Mouse (Mus musculus) E14TG2a.4 (cell line): ENCODE measurements around the gene Sod1.
A peak's percentile ranks its signal among the peaks of the same experiment; 100 is the strongest.

ENCODE experiments used
- H3K27me3 ChIP-seq: 2 replicates; pipeline ENCODE4 v1.6.1; 2014; ENCODE audit warnings: low read length, control low read depth; ENCODE audit not compliant: insufficient read depth
- H3K36me3 ChIP-seq: 2 replicates; pipeline ENCODE4 v1.6.1; 2014; ENCODE audit warnings: low read length, control low read depth; ENCODE audit not compliant: insufficient read depth
- H3K4me1 ChIP-seq: replicated peaks from 2 replicates; pipeline ENCODE4 v1.6.1; 2014; ENCODE audit warnings: low read depth, low read length, control low read depth
- H3K4me3 ChIP-seq: replicated peaks from 2 replicates; pipeline ENCODE4 v1.5.1; 2014; ENCODE audit warnings: mild to moderate bottlenecking, low read length
- H3K9me3 ChIP-seq: 2 replicates; pipeline ENCODE4 v1.6.1; 2014; ENCODE audit warnings: low read length, control low read depth
- CTCF ChIP-seq: conservative IDR thresholded peaks from 2 replicates; pipeline ENCODE4 v1.5.1; 2014; ENCODE audit warnings: low read length
- NANOG ChIP-seq: IDR thresholded peaks from 2 replicates; pipeline ENCODE4 v1.6.1; 2014; ENCODE audit warnings: borderline replicate concordance, low read length, mixed read lengths
- POU5F1 ChIP-seq: IDR thresholded peaks from 2 replicates; pipeline ENCODE4 v1.6.1; 2014; ENCODE audit warnings: low read length, borderline replicate concordance

The Sod1 gene

GRCm38 (mm10) chr16:90220026-90220891 lies at the start of gene Sod1:
TSS of gene Sod1 (plus strand) at chr16:90220754.
- no peaks in the 10 kb centered on the region for H3K27me3 ChIP-seq
- no peak for TF ChIP-seq NANOG
- peak within 1 kb of the TSS; percentile 94 for H3K4me3 ChIP-seq
- H3K4me1 ChIP-seq = peaks cover 71% of the 10 kb centered on the region
- peaks cover 36% of the 10 kb centered on the region for H3K36me3 ChIP-seq
- H3K9me3 ChIP-seq = no peaks in the 10 kb centered on the region

GRCm38 (mm10) chr16:90171416-90171815 lies 49.1 kb upstream of the Sod1 start:
- TF ChIP-seq CTCF (no peak), NANOG (no peak), POU5F1 (no peak)
- H3K9me3 ChIP-seq = no peaks in the 10 kb centered on the region
- peaks cover 4% of the 10 kb centered on the region; the same call in 1 of the 2 replicates for H3K27me3 ChIP-seq

GRCm38 (mm10) chr16:90176472-90176871 lies 44.1 kb upstream of the Sod1 start:
- Histone ChIP-seq H3K36me3 (no peaks in the 10 kb centered on the region), H3K4me3 (no peak overlapping the region), H3K27me3 (peaks cover 30% of the 10 kb centered on the region), H3K9me3 (no peaks in the 10 kb centered on the region), H3K4me1 (peaks cover 27% of the 10 kb centered on the region)
- TF ChIP-seq CTCF = no peak
- TF ChIP-seq NANOG = no peak
- TF ChIP-seq POU5F1 = no peak

More at GRCm38 (mm10) chr16:90171416-90171815, 49.1 kb upstream of the Sod1 start:
- H3K4me1 ChIP-seq = peaks cover 32% of the 10 kb centered on the region
- no peaks in the 10 kb centered on the region for H3K36me3 ChIP-seq
- no peak overlapping the region for H3K4me3 ChIP-seq

- peaks cover 26% of the 10 kb centered on the region for H3K4me1 ChIP-seq
- no peak overlapping the region for H3K4me3 ChIP-seq
- peaks cover 29% of the 10 kb centered on the region for H3K27me3 ChIP-seq
- no peaks in the 10 kb centered on the region for H3K36me3 ChIP-seq
- H3K9me3 ChIP-seq = no peaks in the 10 kb centered on the region
- no peak for TF ChIP-seq NANOG
- TF ChIP-seq CTCF = no peak
- TF ChIP-seq POU5F1 = no peak
Measured at GRCm38 (mm10) chr16:90177425-90177824, 43.1 kb upstream of the Sod1 start.

GRCm38 (mm10) chr16:90178404-90178803 lies 42.1 kb upstream of the Sod1 start:
- Histone ChIP-seq H3K4me1 (peaks cover 19% of the 10 kb centered on the region), H3K27me3 (peaks cover 26% of the 10 kb centered on the region), H3K4me3 (no peak overlapping the region), H3K36me3 (no peaks in the 10 kb centered on the region), H3K9me3 (no peaks in the 10 kb centered on the region)
- TF ChIP-seq POU5F1 (no peak), CTCF (no peak), NANOG (no peak)

GRCm38 (mm10) chr16:90179892-90180291 lies 40.7 kb upstream of the Sod1 start:
- Histone ChIP-seq H3K4me3 (no peak overlapping the region), H3K9me3 (no peaks in the 10 kb centered on the region), H3K27me3 (peaks cover 26% of the 10 kb centered on the region), H3K4me1 (peaks cover 26% of the 10 kb centered on the region), H3K36me3 (no peaks in the 10 kb centered on the region)
- no peak for TF ChIP-seq POU5F1
- no peak for TF ChIP-seq CTCF
- no peak for TF ChIP-seq NANOG

GRCm38 (mm10) chr16:90180975-90181374 lies 39.6 kb upstream of the Sod1 start:
- Histone ChIP-seq H3K36me3 (no peaks in the 10 kb centered on the region), H3K27me3 (peaks cover 26% of the 10 kb centered on the region), H3K4me3 (no peak overlapping the region), H3K4me1 (peaks cover 33% of the 10 kb centered on the region), H3K9me3 (no peaks in the 10 kb centered on the region)
- TF ChIP-seq POU5F1 = no peak
- no peak for TF ChIP-seq NANOG
- TF ChIP-seq CTCF = no peak

- no peak for TF ChIP-seq POU5F1
- no peak for TF ChIP-seq NANOG
- no peak for TF ChIP-seq CTCF
- no peak overlapping the region for H3K4me3 ChIP-seq
- peaks cover 26% of the 10 kb centered on the region for H3K27me3 ChIP-seq
- peaks cover 33% of the 10 kb centered on the region for H3K4me1 ChIP-seq
- no peaks in the 10 kb centered on the region for H3K9me3 ChIP-seq
- H3K36me3 ChIP-seq = no peaks in the 10 kb centered on the region
Measured at GRCm38 (mm10) chr16:90181673-90182072, 38.9 kb upstream of the Sod1 start.
